Mouse (Mus musculus) 3134 (cell line): ENCODE results near the gene Bcan.

Experiments
- DNase-seq: peaks from one replicate; pipeline ENCODE4 v3.0.0-alpha.2; 2011; ENCODE audit warnings: low spot score; ENCODE audit not compliant: insufficient read length; ENCODE audit errors: extremely low read depth

Bcan gene

DNA sequence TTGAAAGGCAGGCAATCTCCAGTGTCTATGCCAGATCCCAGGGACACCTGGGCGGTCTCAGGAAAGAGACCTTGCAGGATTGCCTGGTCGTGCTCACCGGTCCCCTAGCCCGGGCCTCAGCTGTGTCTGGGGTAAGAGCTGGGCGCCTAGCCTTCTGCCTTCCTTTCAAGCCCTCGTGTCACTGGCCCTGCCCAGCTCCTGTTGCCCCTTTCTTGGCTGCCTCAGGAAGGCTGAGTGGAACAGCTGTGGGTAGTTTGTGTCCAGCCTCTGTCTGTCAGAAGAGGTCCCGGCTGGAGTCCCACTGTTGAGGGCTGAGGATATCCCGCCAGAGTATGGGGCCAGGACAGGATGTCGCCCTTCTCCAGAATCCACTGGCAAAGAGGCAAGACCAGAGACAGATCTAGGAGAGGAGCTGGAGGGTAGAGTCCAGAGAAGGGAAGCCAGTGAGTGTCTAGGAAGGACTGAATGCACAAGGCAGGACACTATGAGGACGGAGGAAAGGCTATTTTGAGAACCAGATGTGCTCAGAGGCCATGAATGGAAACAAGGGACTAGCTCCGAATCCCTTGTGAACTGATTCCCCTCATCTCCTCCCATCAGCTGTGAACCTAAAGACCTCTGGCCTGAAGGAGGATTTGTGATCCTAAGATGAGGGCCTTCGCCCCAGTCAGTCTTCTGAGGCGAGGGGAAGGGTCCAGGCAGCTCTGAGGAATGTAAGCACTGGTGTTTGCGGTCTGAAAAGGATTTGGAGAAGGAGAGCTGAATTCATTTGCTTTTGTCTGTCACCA is 26.2 kb downstream of the Bcan start:
- no peak for DNase-seq

DNA sequence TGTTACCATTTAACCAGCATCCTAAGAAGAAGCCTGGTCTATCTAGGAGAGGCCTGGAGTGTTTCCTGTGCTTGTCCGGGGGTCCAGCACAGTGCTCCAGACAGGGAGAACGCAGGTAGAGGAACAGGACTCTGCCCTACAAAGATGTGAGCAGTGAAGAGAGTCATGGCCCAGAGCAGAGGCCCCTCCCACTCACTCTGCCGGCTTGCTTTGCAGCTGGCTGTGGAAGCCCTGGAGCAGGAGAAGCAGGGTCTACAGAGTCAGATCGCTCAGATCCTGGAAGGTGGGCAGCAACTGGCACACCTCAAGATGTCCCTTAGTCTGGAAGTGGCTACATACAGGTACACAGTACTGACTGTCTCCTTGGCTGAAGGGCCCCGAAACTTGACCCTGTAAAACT is 27.3 kb downstream of the Bcan start:
- no peak for DNase-seq

DNA sequence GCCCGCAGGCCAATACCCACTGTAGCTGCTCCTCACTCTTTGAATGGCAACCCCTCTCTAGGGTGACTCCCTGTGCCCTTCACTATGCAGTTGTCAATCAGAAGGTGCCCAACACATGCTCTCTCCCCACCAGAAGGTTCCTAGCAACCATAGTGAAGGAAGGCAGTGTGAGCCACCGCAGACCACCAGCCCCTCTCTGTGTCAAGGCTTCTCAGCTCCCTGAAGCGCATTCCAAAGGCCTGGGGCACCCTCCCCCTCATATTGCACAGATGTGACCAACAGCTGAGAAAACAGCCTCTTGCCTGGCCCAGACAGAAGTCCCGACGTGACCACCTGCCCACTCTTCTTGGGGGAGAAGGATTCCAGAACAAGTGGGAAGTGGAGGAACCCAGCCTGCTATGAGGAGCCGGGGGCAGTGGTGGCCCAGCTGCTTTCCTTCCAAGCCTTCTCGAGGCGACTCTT is 27.8 kb downstream of the Bcan start:
- no peak for DNase-seq

DNA sequence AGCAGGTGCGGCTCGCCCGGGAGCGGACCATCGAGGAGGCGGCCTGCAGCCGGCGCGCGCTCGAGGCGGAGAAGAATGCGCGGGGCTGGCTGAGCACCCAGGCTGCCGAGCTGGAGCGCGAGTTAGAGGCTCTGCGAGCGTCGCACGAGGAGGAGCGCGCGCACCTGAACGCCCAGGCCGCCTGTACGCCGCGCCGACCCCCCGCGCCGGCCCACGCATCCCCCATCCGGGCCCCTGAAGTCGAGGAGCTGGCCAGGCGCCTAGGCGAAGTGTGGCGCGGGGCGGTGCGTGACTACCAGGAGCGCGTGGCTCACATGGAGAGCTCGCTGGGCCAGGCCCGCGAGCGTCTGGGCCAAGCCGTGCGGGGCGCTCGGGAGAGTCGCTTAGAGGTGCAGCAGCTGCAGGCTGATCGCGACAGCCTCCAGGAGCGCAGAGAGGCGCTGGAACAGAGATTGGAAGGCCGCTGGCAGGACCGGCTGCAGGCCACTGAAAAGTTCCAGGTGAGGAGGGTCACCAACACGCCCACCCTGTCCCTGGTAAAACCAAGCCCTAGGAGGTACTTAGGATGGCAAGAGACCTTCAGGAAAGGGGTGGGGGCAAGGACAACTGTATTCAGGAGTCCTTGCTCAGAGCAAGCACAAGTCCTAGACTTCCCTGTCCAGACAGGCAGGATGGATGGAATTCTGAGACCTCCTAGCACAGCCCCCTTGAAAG is 28.4 kb downstream of the Bcan start:
- peak; percentile 52 for DNase-seq

DNA sequence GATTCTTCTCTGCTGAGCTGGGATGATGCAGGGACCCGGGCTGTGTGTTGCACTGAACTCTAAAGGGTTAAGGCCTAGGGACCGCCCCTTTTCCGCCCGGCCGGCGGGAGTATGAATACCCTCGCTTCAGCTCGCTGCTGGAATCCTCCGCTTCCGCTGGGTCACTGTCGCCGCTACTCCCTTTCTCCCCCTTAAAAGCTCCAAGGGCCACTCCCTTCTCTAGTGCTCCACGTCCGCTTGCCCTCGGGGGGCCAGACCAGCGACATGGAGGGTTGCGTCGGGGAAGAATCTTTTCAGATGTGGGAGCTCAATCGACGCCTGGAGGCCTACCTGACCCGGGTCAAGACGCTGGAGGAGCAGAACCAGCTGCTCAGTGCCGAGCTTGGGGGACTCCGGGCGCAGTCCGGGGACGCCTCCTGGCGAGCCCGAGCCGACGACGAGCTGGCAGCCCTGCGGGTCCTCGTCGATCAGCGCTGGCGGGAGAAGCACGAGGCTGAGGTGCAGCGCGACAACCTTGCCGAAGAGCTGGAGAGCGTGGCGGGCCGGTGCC is 29.0 kb downstream of the Bcan start, which contains the start of gene Nes:
TSS of gene Nes (plus strand) at position 140 of the 550 bp plus-strand sequence.
- peak; percentile 82 for DNase-seq

DNA sequence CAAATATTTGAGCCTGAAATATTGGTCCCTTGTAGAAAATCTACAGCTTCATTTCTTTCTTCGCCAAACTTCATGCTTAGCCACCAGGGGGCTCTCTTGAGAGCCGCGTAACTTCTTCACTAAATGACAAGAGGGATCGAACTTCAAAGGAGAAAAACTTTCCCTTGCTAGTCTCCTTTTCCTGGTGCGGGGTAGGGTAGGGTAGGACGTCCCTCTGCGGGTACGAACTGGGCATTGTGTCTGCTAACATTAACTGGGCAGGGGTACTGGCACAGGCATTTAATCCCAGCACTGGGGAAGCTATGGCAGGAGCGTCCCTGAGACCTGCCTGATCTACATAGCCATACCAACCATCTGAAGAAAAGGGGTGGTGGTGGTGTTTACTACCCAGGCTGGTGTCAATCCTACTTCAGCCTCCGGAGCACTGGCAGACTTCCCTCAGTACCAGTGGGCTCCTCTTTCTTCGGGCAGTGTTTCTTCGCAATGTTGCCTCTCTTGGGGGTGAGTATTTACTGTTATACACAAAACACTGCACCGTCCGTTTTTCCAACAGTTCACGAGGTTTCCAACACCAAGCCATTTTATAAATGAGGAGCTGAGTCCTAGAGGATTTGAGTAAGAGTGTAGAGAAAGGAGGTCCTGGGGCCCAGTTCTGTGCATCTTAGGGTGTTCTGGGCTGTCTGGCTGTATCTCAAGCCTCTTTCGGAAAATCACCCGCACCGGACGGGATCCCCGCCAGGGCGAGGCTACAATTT is 29.7 kb downstream of the Bcan start:
- DNase-seq = peak; percentile 59

DNA sequence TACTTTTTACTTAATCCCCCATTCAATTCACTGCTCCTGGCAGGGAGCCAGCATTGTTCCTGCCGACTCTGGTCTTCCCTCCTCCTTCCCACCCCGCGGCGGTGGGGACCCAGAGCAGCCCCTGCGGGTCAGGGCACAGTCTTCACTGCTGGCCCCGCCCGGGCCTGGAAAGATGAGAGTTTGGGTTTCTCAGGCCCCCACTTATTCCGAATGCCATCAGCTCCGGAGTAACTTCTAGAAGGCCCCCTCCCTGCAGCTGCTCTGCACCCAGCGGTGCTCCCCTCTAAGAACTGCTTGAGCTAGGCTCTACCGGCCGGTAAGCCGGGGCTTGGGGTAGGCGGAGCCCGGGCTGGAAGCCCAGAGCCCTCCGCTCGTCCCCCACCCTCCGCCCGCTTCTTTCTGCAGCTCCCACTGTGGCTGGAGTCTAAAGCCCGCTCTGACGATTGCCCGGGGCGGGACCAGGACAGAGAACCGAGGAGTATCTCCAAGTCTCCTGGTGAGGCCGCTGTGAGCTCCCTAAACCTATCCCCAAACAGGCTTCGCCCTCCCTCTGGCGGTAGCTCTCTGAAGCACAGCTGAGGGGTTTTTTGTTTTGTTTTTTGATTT is 39.3 kb downstream of the Bcan start:
- DNase-seq = peak; percentile 84

DNA sequence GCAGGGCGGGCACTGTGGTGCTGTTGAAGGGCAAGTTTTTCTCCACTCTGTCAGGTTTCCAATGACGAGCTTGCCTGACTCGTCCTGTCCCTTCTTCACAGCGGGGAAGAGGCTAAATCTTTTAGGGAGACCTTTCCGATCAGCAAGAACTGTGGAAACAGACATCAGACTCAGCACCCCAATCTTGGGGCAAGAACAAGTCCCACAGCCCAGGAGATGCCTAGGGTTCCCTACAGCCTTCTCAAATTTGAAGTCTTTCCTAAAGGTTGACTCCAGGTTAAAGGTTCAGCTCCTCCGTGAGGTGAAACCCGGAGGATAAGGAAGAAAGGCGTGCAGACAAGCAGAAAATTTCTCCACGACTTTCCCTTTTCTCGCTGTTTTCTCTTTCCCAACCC is 39.8 kb downstream of the Bcan start:
- no peak for DNase-seq

DNA sequence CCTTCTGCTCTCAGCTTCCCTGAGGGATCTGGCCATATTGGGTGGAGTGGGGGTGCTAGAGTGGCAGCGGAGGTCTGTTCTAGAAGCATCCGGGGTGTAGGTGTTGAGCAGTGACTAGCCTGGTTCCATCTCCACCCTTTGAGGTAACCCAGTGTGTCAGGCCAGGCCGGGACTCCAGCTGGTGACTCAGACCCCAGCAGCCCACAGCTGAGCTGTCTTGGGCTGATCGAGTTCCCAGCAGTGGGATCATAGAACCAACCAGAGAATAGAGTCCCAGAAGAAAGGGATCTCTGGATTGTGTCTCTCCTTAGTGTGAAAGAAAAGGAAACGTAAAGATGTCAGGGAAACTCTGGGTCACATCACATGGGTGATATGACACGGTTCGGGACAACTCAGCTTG is 40.7 kb downstream of the Bcan start:
- no peak for DNase-seq

DNA sequence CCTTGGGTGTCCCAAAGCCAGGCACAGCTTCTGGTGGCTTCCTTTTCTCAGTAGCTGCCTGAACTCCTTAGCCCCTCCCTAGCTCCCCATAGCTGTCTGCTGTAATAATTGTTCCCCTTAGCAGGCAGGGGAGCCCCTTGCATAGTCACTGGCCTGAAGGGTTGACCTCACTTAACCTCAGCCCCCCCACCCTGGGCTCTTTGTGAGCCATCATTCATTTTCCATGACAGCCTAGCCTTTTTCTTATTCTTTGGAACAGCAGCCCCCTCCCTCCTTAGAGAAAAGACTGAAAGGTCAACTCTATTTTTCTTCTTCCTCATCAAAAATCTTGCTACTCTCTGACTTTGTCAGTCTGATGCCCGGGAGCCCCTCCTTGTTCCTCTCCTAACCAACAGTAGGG is 41.1 kb downstream of the Bcan start:
- DNase-seq = no peak

DNA sequence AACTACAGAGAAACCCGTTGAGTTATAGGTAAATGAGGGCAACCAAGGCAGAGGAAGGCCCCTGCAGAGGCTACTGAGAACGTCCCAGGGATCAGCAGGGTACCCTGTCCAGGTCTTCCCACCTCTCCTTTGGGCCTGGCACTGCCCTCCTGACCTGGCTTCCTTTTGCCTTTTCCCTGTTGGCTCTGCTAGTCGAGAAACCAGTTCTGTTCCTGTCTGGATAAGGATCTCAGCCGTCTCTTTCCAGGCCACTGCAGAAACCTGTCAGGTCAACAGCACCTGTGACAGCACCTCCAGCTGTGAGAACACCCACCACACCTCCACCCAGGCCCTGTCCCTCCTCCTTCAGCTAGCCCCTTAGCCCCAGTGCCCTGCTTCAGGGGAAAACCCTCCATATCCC is 41.6 kb downstream of the Bcan start:
- no peak for DNase-seq

DNA sequence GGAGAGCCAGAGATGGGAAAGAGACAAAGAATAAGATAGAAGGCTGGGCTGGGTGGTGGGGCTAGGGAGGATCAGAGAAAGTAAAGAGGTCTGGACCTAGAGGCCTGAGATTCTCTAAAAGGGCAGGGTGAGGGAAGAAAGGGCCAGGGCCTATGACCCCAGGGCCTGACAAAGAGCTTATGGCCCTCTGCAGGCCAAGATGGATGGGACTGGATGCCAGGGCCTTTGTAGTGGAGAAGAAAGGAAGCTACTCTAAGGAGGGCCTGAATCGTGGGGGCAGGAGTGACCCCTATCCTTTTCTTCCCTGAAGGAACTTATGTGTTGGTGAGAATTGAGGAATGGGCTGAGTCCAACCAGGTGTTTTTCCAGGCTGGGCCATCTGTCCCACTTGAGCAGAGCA is 42.0 kb downstream of the Bcan start:
- no peak for DNase-seq

DNA sequence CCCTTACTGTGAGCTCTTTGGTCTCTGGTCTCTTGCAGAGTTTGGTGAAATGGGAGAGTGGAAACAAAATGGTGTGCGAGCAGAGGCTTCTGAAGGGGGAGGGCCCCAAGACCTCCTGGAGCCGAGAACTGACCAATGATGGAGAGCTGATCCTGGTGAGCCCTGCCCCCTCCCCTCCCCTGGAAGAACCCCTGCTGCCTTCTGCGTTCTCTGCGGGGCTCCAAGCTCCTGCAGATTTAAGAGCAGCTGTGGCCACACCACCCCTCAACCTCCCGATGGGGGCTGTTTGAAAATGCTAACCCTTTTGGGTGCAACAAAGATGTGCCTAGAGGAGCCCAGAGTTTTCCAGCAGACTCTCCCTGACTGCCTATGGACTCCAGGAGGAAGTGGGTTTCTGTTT is 47.6 kb downstream of the Bcan start:
- no peak for DNase-seq

DNA sequence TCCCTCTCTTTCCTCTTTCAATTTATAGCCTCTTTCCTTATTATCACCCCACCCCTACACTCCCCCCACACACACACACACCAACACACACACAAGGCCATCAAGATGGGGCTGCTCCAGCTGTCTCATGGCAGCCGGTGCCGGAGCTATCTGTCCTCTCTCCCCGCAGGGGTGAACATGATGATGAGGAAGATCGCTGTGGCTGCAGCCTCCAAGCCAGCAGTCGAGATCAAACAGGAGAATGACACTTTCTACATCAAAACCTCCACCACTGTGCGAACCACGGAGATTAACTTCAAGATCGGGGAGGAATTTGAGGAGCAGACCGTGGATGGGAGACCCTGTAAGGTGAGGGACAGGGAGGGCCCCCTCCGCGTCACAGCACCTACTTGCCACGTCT is 48.1 kb downstream of the Bcan start:
- DNase-seq = no peak

DNA sequence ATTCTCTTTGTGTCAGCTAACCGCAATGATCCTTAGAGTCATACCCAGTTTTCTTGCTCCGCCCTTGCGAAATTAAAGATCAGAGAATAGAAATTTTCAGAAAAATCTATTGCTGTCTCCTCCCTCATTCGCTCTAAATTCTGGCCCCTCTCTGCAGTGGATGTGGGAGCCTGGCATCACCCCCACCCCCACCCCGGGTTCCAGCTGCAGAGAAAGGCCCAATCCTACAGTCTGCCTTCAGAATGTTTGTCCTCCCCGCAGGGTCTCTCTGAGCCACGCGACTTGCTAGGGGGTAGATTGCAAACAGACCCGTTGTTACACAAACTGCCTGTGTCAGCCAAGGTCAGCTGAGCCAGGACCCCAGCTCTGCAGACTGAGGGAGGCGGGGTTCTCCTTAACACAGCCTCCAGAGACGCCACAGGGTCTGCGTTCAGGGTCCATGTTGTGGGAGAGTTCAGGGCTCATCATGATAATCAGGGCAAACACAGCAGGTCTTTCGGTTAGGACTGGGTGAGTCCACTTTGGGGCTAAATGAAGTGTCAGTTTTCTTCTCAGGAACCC is 50.0 kb downstream of the Bcan start:
- DNase-seq = no peak

DNA sequence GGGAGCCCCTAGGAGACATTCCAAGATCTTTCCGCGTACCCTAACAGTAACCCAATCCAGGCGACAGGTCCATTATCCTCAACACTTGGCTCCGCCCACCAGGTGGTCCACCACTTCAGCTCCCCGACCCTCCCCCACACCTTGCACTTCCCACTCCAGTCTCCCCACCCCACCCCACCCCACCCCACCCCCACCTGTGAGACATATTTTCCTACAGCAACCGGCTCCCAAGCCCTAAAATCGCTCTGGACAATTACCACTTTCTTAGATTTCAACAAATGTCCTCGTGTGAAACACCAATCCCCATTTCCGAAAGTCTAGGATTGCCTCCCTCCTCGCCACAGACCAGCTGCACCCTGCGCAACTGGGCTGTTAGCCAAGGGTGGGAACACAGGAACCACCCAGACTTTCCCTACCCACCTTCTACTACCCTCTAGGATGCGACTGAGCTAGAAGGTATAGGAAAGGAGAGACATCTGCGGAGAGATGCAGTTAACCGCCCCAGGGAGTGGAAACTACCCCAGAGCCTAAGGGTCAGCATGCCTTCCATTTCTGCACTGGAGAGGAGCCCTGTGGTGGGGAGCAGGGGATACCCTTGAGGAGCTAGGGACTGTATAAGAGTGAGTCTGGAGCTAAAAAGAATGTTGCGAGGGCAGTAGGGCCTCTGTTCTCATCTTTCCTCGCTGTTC is 50.6 kb downstream of the Bcan start:
- no peak for DNase-seq

DNA sequence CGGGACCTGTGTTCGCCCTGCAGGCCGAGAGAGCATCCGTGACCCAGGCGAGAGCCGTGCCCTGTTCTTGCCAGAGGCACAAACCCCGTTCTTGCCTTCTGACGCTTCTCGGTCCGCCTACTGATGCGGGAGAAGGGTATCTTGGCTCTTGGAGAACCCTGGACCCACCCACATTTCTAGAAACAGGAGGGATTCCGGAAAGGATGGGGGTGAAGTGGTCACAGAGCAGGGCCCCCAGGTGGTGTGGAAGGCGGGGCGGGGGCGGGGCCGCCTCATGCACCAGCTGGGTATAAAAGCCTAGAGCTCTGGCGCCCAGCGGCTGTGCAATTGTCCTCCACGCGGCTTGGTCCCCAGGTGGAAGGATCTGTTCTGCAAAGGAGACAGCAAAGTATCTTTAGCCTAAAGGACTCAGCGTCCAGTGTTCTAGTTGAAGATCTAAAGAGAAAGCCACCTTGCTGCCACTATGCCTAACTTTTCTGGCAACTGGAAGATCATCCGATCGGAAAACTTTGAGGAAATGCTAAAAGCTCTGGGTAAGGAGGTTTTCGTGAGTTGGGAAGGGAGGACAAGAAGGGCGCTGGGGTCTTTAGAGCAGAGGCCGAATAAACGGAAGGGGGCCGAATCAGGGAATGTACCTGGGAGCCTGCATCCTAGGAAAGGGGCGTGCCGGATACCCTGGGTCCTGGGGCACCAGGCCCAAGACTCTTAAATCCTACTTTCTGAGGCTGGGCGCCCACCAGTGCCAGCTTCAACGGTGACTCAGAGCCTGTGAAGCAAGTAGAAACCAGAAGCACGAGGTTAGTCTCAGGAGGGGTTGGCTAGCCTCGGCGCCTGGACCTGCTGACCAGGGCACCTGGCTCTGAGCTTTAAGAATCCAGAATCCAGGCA is 51.4 kb downstream of the Bcan start, which contains the start of gene Crabp2:
TSS of gene Crabp2 (plus strand) at position 289 of the 888 bp plus-strand sequence.
- peak; percentile 63 for DNase-seq

DNA sequence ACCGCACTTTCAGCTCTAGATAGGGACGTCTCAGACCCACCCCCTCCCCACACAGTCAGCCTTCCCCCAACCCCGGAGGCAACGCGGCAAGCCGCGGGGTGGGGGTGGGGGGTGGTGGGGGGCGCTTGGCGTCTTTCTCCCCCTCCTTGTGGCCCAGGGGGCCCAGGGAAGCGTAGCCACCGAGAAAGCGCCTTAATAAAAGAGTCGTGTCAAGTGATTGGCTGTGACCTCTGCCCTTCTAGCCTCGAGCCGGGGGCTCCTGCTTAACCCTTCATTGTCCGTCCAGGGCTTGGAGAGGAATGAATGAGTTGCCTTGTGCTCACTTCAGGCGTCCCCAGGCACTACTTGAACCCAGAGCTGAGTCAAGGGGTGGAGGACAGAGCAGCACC is 52.2 kb downstream of the Bcan start:
- no peak for DNase-seq
